Mouse (Mus musculus): ENCODE results near the gene Icos. TPM values are rescaled to one million over a fixed set of nuclear protein-coding genes. Genes with fewer than 3 reads are reported as not detected.

Gene Icos
- polyA plus RNA-seq, 1 experiment from 2014 or later = not detected

- H3K4me3 ChIP-seq (replicated peaks; ENCODE audit: low read depth, low read length) = no peak overlapping the region
- H3K4me1 ChIP-seq (ENCODE audit: control insufficient read depth, insufficient read depth, low read length) = no peaks in the 10 kb centered on the region
- no peak overlapping the region for H3K27ac ChIP-seq (replicated peaks; ENCODE audit: low read depth, low read length)
- H3K9me3 ChIP-seq (ENCODE audit: control insufficient read depth, low read length) = no peaks in the 10 kb centered on the region
- ATAC-seq (ENCODE audit: low FRiP score, low TSS enrichment) (no peak), DNase-seq (no peak)
- no peak overlapping the region for H3K9ac ChIP-seq (replicated peaks; ENCODE audit: low read length)
- no peak overlapping the region for H3K4me2 ChIP-seq (ENCODE audit: low read length)
- no peaks in the 10 kb centered on the region for H3K27me3 ChIP-seq (ENCODE audit: control insufficient read depth, insufficient read depth, low read length)
- no peaks in the 10 kb centered on the region for H3K36me3 ChIP-seq (ENCODE audit: control insufficient read depth, insufficient read depth, low read length)
- 65% methylated on average over 4 of the region's 4 CpGs for WGBS
Measured at GRCm38 (mm10) chr1:61038223-61038622, 60.5 kb downstream of the Icos start.

- H3K27ac ChIP-seq (replicated peaks; ENCODE audit: low read depth, low read length) = no peak overlapping the region
- no peak overlapping the region for H3K9ac ChIP-seq (replicated peaks; ENCODE audit: low read length)
- no peak overlapping the region for H3K4me2 ChIP-seq (ENCODE audit: low read length)
- ATAC-seq (ENCODE audit: low FRiP score, low TSS enrichment) = no peak
- no peaks in the 10 kb centered on the region for H3K9me3 ChIP-seq (ENCODE audit: control insufficient read depth, low read length)
- DNase-seq = no peak
- no peaks in the 10 kb centered on the region for H3K4me1 ChIP-seq (ENCODE audit: control insufficient read depth, insufficient read depth, low read length)
- no peaks in the 10 kb centered on the region for H3K36me3 ChIP-seq (ENCODE audit: control insufficient read depth, insufficient read depth, low read length)
- H3K27me3 ChIP-seq (ENCODE audit: control insufficient read depth, insufficient read depth, low read length) = no peaks in the 10 kb centered on the region
- 92% methylated on average over 4 of the region's 4 CpGs for WGBS
- no peak overlapping the region for H3K4me3 ChIP-seq (replicated peaks; ENCODE audit: low read depth, low read length)
Measured at GRCm38 (mm10) chr1:61039310-61039709, 61.6 kb downstream of the Icos start.

GRCm38 (mm10) chr1:61040401-61040800 is 62.7 kb downstream of the Icos start:
- Histone ChIP-seq H3K27ac (replicated peaks; ENCODE audit: low read depth, low read length) (no peak overlapping the region), H3K27me3 (ENCODE audit: control insufficient read depth, insufficient read depth, low read length) (no peaks in the 10 kb centered on the region), H3K36me3 (ENCODE audit: control insufficient read depth, insufficient read depth, low read length) (no peaks in the 10 kb centered on the region), H3K4me3 (replicated peaks; ENCODE audit: low read depth, low read length) (no peak overlapping the region), H3K9ac (replicated peaks; ENCODE audit: low read length) (no peak overlapping the region), H3K4me1 (ENCODE audit: control insufficient read depth, insufficient read depth, low read length) (no peaks in the 10 kb centered on the region), H3K4me2 (ENCODE audit: low read length) (no peak overlapping the region), H3K9me3 (ENCODE audit: control insufficient read depth, low read length) (no peaks in the 10 kb centered on the region)
- 79% methylated on average over 4 of the region's 4 CpGs for WGBS
- DNase-seq = no peak
- ATAC-seq (ENCODE audit: low FRiP score, low TSS enrichment) = no peak

DNA sequence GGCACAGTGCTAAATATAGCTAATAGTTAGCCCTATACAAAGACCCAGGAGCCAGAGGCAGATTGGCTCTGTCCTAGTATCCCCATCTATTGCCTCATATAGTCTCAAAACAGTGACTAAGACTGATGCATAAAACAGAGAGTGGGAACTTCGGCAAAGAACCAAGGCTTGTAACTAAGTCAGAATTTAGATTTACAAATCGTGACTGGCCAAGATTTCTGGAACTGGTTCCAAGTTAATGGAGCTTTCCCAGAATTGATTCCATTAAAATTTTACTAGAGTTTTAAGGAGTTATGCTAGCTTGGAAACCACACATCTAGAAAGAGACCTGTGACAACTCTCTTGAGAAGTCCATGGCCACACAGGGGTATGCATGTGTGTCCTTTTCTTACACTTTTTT is 65.1 kb downstream of the Icos start:
- 93% methylated on average over 2 of the region's 2 CpGs for WGBS
- no peak for ATAC-seq (ENCODE audit: low FRiP score, low TSS enrichment)

GRCm38 (mm10) chr1:61046055-61046705 is 68.5 kb downstream of the Icos start:
- DNase-seq (no peak), ATAC-seq (ENCODE audit: low FRiP score, low TSS enrichment) (no peak)
- Histone ChIP-seq H3K27me3 (ENCODE audit: control insufficient read depth, insufficient read depth, low read length) (no peaks in the 10 kb centered on the region), H3K4me2 (ENCODE audit: low read length) (no peak overlapping the region), H3K4me1 (ENCODE audit: control insufficient read depth, insufficient read depth, low read length) (no peaks in the 10 kb centered on the region), H3K4me3 (replicated peaks; ENCODE audit: low read depth, low read length) (no peak overlapping the region), H3K9me3 (ENCODE audit: control insufficient read depth, low read length) (no peaks in the 10 kb centered on the region), H3K36me3 (ENCODE audit: control insufficient read depth, insufficient read depth, low read length) (no peaks in the 10 kb centered on the region), H3K9ac (replicated peaks; ENCODE audit: low read length) (no peak overlapping the region), H3K27ac (replicated peaks; ENCODE audit: low read depth, low read length) (no peak overlapping the region)
- WGBS = 91% methylated on average over 3 of the region's 3 CpGs

More for the DNA sequence above, 65.1 kb downstream of the Icos start:
- DNase-seq = no peak
- H3K9me3 ChIP-seq (ENCODE audit: control insufficient read depth, low read length) = no peaks in the 10 kb centered on the region
- no peak overlapping the region for H3K4me3 ChIP-seq (replicated peaks; ENCODE audit: low read depth, low read length)
- no peak overlapping the region for H3K4me2 ChIP-seq (ENCODE audit: low read length)
- H3K9ac ChIP-seq (replicated peaks; ENCODE audit: low read length) = no peak overlapping the region
- no peaks in the 10 kb centered on the region for H3K4me1 ChIP-seq (ENCODE audit: control insufficient read depth, insufficient read depth, low read length)
- H3K27me3 ChIP-seq (ENCODE audit: control insufficient read depth, insufficient read depth, low read length) = no peaks in the 10 kb centered on the region
- no peak overlapping the region for H3K27ac ChIP-seq (replicated peaks; ENCODE audit: low read depth, low read length)
- no peaks in the 10 kb centered on the region for H3K36me3 ChIP-seq (ENCODE audit: control insufficient read depth, insufficient read depth, low read length)

GRCm38 (mm10) chr1:61047336-61047735 is 69.6 kb downstream of the Icos start:
- ATAC-seq (ENCODE audit: low FRiP score, low TSS enrichment) (no peak), DNase-seq (no peak)
- Histone ChIP-seq H3K27ac (replicated peaks; ENCODE audit: low read depth, low read length) (no peak overlapping the region), H3K4me1 (ENCODE audit: control insufficient read depth, insufficient read depth, low read length) (no peaks in the 10 kb centered on the region), H3K27me3 (ENCODE audit: control insufficient read depth, insufficient read depth, low read length) (no peaks in the 10 kb centered on the region), H3K9ac (replicated peaks; ENCODE audit: low read length) (no peak overlapping the region), H3K4me3 (replicated peaks; ENCODE audit: low read depth, low read length) (no peak overlapping the region), H3K4me2 (ENCODE audit: low read length) (no peak overlapping the region), H3K9me3 (ENCODE audit: control insufficient read depth, low read length) (no peaks in the 10 kb centered on the region), H3K36me3 (ENCODE audit: control insufficient read depth, insufficient read depth, low read length) (no peaks in the 10 kb centered on the region)
- WGBS = 82% methylated on average over 3 of the region's 3 CpGs

Other genes with a start within 250 kb of the Icos start
- not detected in 2 replicates for gene Ctla4, start 90.9 kb upstream of the Icos start, polyA plus RNA-seq (2014; fragmentation: Nextera tagmentation; extraction: Ambion mirVana)